Mouse (Mus musculus): Measurements from ENCODE around the gene Fbxw8.

Fbxw8 gene

DNA sequence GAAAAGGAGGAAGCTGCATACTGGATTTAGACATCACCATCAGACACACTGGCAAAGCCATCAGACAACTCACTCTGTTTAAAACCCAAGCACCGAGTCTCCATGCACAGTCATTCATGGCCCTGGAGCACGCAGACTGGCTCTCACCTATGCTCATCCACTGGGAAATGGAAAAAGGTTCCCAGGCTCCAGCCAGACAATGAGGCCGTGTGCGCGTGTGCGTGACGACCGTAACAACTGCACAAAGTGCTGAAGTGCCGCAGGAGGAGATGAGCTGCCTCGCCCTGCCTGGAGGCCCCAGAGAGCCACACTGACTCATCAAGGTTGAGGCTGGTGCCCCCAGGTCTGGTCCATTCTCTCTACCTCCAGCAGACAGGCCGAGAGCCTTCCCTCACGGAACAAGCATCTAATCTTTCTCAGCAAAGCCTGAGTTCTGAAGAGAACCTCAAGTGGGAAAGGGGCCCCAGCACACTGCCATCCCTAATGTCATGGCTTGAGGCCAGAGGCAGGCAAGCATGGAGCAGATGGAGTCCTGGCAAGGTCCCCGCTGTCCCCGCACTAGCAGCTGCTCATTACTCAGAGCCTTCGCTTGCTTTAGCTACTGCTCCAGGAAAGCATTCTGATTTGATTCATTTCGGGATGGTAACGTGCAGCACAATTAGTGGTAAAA is 47.0 kb downstream of the Fbxw8 start:
- no peak for DNase-seq (ENCODE audit: low read depth, low spot score)

DNA sequence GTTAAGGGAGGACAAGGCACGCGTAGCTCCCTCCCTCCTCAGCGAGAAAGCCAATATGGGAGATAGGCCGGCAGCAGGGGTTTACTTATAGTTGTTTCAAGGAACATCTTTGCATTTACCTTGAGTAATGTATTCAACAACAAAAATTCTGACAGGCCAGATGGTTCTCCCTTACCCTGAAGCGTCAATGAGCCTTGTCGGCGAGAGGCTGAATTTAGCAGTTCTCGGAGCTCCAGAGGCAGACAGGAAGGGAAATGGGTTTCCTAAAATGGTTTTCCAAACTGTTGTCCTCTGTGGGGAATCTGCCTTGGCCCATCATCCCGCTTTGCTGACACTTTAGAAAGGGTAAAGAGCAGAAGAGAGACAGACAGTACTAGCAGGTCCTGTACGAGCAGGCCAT is 48.6 kb downstream of the Fbxw8 start:
- DNase-seq (ENCODE audit: low read depth, low spot score), result no peak

DNA sequence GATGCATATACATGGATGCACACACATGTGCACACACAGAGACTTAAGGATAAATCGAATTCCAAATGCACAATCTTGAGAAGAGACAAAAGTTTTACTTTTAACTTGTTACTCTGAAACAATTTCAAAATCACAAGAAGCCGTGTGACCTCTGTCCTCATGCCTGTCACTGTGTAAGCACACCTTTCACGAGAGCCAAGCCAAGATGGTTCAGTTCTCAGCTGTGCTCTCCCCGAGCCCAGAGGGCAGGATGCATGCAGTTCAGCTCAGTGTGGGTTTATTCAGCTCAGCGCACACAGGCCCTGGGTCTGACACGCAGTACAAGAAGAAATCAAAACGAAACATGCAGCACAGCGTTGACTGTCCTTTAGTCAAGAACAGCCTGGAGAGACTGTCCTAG is 49.7 kb downstream of the Fbxw8 start:
- DNase-seq (ENCODE audit: low read depth, low spot score), result no peak

GRCm38 (mm10) chr5:118099870-118100478 is 55.3 kb downstream of the Fbxw8 start:
- no peak for DNase-seq (ENCODE audit: low read depth, low spot score)

DNA sequence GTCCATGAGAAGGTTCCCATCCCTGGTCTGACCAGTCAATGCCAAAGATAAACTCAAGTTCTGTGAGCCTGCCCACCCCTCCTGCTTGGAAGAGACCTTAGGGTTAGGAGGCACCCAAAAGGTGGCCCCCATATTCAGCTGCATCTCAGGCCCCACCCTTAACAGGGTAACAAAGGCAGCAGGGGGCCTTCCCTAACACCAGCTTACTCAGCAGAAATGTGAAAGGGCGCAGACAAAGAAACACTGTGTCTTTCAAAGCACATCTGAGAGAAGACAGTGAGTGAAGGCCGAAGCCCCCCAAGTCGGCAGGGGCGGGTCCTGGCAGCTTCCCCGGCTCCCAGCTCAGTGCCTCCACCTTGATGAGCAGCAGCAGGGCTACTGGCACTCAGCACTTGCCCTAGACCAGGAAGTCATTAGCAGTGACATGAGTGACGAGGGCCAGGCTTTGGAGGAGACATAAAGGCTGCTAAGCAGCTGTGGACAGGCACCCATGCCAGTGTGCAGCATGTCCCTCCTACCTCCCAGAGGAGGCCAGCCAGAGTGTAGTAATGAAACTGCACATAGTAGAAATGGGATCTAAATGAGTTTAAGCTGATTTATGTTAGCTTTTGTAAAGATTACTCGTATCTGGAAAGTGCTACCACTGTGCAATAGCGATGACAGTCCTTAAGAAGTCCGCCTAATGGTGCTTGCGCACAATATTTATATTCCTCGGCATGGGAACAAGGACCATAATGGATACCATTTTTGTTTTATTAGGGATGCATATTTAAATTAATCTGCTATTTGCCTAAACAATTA is 56.0 kb downstream of the Fbxw8 start:
- no peak for DNase-seq (ENCODE audit: low read depth, low spot score)

DNA sequence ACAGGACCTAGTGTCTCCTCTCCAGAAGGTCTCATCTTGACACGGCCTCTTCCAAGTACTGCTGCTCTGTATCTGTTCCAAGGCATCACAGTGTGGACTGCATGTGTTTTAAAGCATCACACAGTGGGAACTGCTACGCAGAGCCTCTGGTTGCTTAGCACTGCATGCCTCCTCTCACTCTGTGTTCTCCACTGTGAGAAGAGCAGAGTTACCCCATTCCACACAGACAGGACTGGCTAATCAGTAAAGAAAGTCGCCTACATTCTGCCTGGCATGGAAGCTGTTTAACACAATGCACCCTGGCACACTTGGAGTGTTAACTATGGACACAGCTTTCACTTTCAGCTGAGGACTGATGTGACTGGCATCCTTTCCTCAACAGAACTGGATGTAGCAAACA is 58.9 kb downstream of the Fbxw8 start:
- DNase-seq (ENCODE audit: low read depth, low spot score), result no peak

GRCm38 (mm10) chr5:118095849-118096248 is 59.4 kb downstream of the Fbxw8 start:
- DNase-seq (ENCODE audit: low read depth, low spot score), result no peak

DNA sequence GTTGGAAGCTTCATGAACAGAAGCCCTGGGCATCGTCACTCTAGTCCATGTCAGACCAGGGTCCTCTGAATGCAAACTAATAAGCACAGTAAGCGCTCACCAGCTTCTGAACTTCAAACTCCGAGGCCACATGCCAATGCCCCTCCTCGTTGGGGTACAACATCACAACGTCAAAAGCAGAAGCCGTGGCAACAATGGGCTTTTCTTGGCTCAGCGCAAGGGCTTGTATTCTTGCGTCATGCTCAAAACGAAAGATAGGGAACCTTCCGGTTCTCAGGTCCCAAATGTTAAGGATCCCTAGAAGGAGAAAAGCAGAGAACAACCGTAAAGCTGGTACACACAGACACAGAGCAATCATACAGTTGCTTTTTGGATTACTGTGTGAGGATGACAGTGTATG is 59.8 kb downstream of the Fbxw8 start:
- no peak for DNase-seq (ENCODE audit: low read depth, low spot score)

DNA sequence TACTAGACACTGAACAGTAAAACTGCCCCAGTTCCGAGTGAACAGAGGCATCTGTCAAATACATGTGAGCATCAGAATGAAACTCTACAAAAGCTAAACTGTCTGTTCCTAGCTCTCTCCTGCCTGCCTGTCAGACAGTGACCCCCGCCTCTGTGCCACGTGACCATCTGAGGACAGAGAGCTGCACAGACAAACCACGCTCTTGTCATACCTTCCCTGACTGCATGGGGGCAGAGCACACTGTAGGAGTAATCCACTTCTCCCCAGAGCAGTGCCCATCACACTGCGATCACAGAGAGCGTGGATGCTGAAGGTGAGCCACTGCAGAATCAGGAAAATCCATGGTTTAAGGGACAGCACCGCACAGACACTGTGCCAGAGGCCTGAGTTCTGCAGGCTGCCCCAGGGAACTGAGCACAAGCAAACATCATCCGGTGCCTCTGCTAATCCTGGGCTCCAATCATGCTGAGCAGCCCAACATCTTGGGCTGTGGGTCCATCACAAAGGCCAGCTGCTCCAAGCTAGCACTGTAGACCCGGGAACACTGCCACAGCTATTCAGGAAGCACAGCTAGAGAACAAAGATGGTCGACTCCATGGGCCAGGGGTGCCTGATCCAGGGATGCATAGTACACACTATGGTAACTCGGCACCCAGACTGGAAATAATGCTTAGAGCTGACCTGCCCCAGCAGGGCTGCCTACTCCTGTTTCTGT is 61.8 kb downstream of the Fbxw8 start:
- DNase-seq (ENCODE audit: low read depth, low spot score), result peak; percentile 16

GRCm38 (mm10) chr5:118090837-118091236 is 64.4 kb downstream of the Fbxw8 start:
- DNase-seq (ENCODE audit: low read depth, low spot score), result peak; percentile 31

DNA sequence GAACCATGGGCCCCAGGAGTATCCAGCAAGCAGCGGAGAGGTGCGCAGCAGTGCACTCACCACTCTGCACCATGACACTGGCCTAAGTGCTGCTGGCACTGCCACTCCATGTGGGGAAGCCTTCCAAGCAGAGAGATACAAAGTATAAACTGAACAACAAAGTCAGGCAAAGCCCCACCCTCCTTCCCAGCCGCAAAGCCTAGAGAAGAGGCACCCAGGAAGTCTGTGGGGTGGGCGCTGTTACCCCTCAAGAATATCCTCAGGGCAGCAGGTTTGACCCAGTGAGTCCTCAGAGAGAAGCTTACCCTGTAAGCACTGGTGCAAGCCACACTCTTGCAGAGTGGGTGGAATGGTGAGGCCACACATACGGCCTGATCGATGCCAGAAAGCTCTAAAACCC is 65.2 kb downstream of the Fbxw8 start:
- no peak for DNase-seq (ENCODE audit: low read depth, low spot score)

DNA sequence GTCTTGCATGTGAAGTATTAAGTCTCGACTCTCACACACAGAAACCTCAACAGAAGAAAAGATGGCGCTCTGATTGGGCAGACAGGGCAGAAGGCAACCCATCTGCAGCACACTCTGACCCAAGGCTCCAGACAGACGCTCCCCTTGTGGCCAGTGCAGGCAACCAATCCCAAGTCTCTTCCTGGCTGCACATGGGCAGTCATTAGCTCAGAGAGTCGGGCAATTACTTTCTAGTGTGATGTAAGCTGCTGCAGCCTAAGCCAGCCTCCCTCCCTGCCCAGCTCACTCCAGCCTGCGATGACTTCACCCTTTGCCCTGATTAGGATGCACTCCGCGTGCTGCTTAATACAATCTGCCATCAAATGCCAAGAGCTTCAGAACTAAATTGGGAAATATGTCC is 66.2 kb downstream of the Fbxw8 start:
- no peak for DNase-seq (ENCODE audit: low read depth, low spot score)

GRCm38 (mm10) chr5:118086956-118087355 is 68.3 kb downstream of the Fbxw8 start:
- DNase-seq (ENCODE audit: low read depth, low spot score), result no peak

GRCm38 (mm10) chr5:118085313-118085712 is 70.0 kb downstream of the Fbxw8 start:
- no peak for DNase-seq (ENCODE audit: low read depth, low spot score)

GRCm38 (mm10) chr5:118084171-118084727 is 71.0 kb downstream of the Fbxw8 start:
- no peak for DNase-seq (ENCODE audit: low read depth, low spot score)

DNA sequence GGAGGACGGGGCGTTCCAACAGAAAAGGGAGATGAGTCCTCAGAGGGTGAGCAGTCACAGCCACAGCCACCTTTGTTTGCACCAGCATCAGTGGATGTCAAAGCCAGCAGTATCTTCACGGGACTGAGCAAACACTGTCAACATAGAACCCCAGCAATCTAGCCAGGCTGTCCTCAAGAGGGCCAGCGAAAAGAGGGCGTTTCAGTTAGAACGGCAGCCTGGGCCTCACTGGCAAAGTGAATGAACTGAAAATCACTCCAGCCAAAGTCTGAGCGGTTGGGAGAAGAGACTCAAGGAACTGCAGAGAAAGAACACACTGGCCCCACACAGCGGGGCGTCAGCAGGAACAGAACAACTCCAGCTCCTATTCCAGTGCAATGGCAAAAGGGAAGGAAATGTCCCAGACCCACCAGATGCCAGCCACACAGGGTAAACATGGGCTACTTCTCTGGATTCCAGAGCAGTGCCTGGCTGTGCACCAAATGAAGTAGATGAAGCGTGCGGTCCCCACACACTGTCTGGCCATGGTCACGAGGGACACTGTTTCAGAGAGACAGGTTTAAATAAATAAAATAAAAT is 72.1 kb downstream of the Fbxw8 start:
- DNase-seq (ENCODE audit: low read depth, low spot score), result no peak

GRCm38 (mm10) chr5:118081996-118082395 is 73.3 kb downstream of the Fbxw8 start:
- no peak for DNase-seq (ENCODE audit: low read depth, low spot score)

GRCm38 (mm10) chr5:118081374-118081949 is 73.8 kb downstream of the Fbxw8 start:
- no peak for DNase-seq (ENCODE audit: low read depth, low spot score)

DNA sequence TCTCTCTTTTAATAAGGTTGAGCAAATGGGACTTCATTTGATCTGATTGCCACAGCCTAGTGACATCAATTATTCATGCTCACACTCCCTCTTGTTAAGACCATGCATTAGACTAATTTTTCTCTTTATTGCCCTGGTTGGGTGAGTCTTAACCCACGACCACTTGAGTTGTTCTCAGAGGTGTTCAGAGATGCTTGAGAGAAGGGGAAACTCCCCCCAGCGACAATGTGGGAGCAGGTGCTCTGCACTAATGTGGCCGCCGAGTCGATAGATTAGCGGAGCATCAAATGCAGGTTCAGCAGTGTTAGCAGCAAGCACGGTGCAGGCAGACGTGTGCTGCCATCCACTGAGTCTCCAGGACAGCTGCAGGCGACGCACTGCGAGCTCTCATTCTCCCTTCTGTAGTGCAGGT is 75.4 kb downstream of the Fbxw8 start:
- no peak for DNase-seq (ENCODE audit: low read depth, low spot score)

- DNase-seq (ENCODE audit: low read depth, low spot score), result no peak
These were observed 75.9 kb downstream of the Fbxw8 start for GRCm38 (mm10) chr5:118079354-118079753.

GRCm38 (mm10) chr5:118078550-118078949 is 76.7 kb downstream of the Fbxw8 start:
- DNase-seq (ENCODE audit: low read depth, low spot score), result no peak
